Mouse (Mus musculus): ENCODE results near the gene Ccdc93. TPM values are rescaled to one million over a fixed set of nuclear protein-coding genes. Genes with fewer than 3 reads are reported as not detected.

Gene Ccdc93
- total and polyA plus RNA-seq, 3 experiments = 4.8 to 15.1 (median 14.0) TPM

GRCm38 (mm10) chr1:121510420-121511140, 79.7 kb downstream of the Ccdc93 start:
- Histone ChIP-seq H3K27me3 (ENCODE audit: control insufficient read depth, insufficient read depth, low read length) (no peaks in the 10 kb centered on the region), H3K9ac (ENCODE audit: low read depth, low read length) (no peak overlapping the region), H3K36me3 (ENCODE audit: control insufficient read depth, insufficient read depth, low read length) (no peaks in the 10 kb centered on the region), H3K79me2 (replicated peaks; ENCODE audit: control insufficient read depth, insufficient read depth, low read length) (no peaks in the 10 kb centered on the region), H3K4me3 (no peak overlapping the region), H3K4me1 (ENCODE audit: control insufficient read depth, insufficient read depth, low read length) (no peaks in the 10 kb centered on the region), H3K27ac (no peak overlapping the region)
- 80% methylated on average over 19 of the region's 19 CpGs for WGBS
- no peak for DNase-seq
- intact Hi-C loops (cut with DNase I) = no loop called here
- TF ChIP-seq EP300 (IDR thresholded peaks at IDR 0.05; ENCODE audit: insufficient read depth, low read depth, low read length) (no peak), CTCF (IDR thresholded peaks at IDR 0.05) (no peak), POLR2A (IDR thresholded peaks at IDR 0.05; ENCODE audit: insufficient read depth, low read depth, low read length) (no peak)

GRCm38 (mm10) chr1:121511186-121511585, 80.3 kb downstream of the Ccdc93 start:
- intact Hi-C loops (cut with DNase I) = no loop called here

GRCm38 (mm10) chr1:121511966-121512365, 81.1 kb downstream of the Ccdc93 start:
- WGBS = 90% methylated on average over 2 of the region's 2 CpGs
- TF ChIP-seq CTCF (IDR thresholded peaks at IDR 0.05) (no peak), POLR2A (IDR thresholded peaks at IDR 0.05; ENCODE audit: insufficient read depth, low read depth, low read length) (no peak), EP300 (IDR thresholded peaks at IDR 0.05; ENCODE audit: insufficient read depth, low read depth, low read length) (no peak)
- H3K79me2 ChIP-seq (replicated peaks; ENCODE audit: control insufficient read depth, insufficient read depth, low read length) = no peaks in the 10 kb centered on the region

More at GRCm38 (mm10) chr1:121511186-121511585, 80.3 kb downstream of the Ccdc93 start:
- Histone ChIP-seq H3K36me3 (ENCODE audit: control insufficient read depth, insufficient read depth, low read length) (no peaks in the 10 kb centered on the region), H3K4me1 (ENCODE audit: control insufficient read depth, insufficient read depth, low read length) (no peaks in the 10 kb centered on the region), H3K27ac (no peak overlapping the region), H3K27me3 (ENCODE audit: control insufficient read depth, insufficient read depth, low read length) (no peaks in the 10 kb centered on the region), H3K9ac (ENCODE audit: low read depth, low read length) (no peak overlapping the region), H3K79me2 (replicated peaks; ENCODE audit: control insufficient read depth, insufficient read depth, low read length) (no peaks in the 10 kb centered on the region), H3K4me3 (no peak overlapping the region)
- 24% methylated on average over 2 of the region's 2 CpGs for WGBS
- no peak for DNase-seq
- TF ChIP-seq CTCF (IDR thresholded peaks at IDR 0.05) = no peak
- TF ChIP-seq POLR2A (IDR thresholded peaks at IDR 0.05; ENCODE audit: insufficient read depth, low read depth, low read length) = no peak
- TF ChIP-seq EP300 (IDR thresholded peaks at IDR 0.05; ENCODE audit: insufficient read depth, low read depth, low read length) = no peak

GRCm38 (mm10) chr1:121518609-121519008, 87.8 kb downstream of the Ccdc93 start:
- TF ChIP-seq EP300 (IDR thresholded peaks at IDR 0.05; ENCODE audit: insufficient read depth, low read depth, low read length) = no peak
- no peak for TF ChIP-seq POLR2A (IDR thresholded peaks at IDR 0.05; ENCODE audit: insufficient read depth, low read depth, low read length)
- TF ChIP-seq CTCF (IDR thresholded peaks at IDR 0.05) = no peak
- H3K27ac ChIP-seq = no peak overlapping the region
- 63% methylated on average over 1 of the region's 1 CpGs for WGBS
- H3K79me2 ChIP-seq (replicated peaks; ENCODE audit: control insufficient read depth, insufficient read depth, low read length) = no peaks in the 10 kb centered on the region
- H3K36me3 ChIP-seq (ENCODE audit: control insufficient read depth, insufficient read depth, low read length) = no peaks in the 10 kb centered on the region
- no peak for DNase-seq
- no peaks in the 10 kb centered on the region for H3K27me3 ChIP-seq (ENCODE audit: control insufficient read depth, insufficient read depth, low read length)
- H3K4me1 ChIP-seq (ENCODE audit: control insufficient read depth, insufficient read depth, low read length) = no peaks in the 10 kb centered on the region
- H3K4me3 ChIP-seq = no peak overlapping the region
- intact Hi-C loops (cut with DNase I) = no loop called here
- no peak overlapping the region for H3K9ac ChIP-seq (ENCODE audit: low read depth, low read length)

More at GRCm38 (mm10) chr1:121511966-121512365, 81.1 kb downstream of the Ccdc93 start:
- intact Hi-C loops (cut with DNase I) = no loop called here
- H3K27ac ChIP-seq = no peak overlapping the region
- H3K27me3 ChIP-seq (ENCODE audit: control insufficient read depth, insufficient read depth, low read length) = no peaks in the 10 kb centered on the region
- H3K4me3 ChIP-seq = no peak overlapping the region
- no peaks in the 10 kb centered on the region for H3K4me1 ChIP-seq (ENCODE audit: control insufficient read depth, insufficient read depth, low read length)
- no peak for DNase-seq
- H3K36me3 ChIP-seq (ENCODE audit: control insufficient read depth, insufficient read depth, low read length) = no peaks in the 10 kb centered on the region
- no peak overlapping the region for H3K9ac ChIP-seq (ENCODE audit: low read depth, low read length)

- Histone ChIP-seq H3K4me1 (ENCODE audit: control insufficient read depth, insufficient read depth, low read length) (no peaks in the 10 kb centered on the region), H3K4me3 (no peak overlapping the region), H3K9ac (ENCODE audit: low read depth, low read length) (no peak overlapping the region), H3K36me3 (ENCODE audit: control insufficient read depth, insufficient read depth, low read length) (no peaks in the 10 kb centered on the region), H3K27ac (no peak overlapping the region), H3K27me3 (ENCODE audit: control insufficient read depth, insufficient read depth, low read length) (peaks cover 5% of the 10 kb centered on the region), H3K79me2 (replicated peaks; ENCODE audit: control insufficient read depth, insufficient read depth, low read length) (no peaks in the 10 kb centered on the region)
- DNase-seq = no peak
- 44% methylated on average over 17 of the region's 17 CpGs for WGBS
- no peak for TF ChIP-seq POLR2A (IDR thresholded peaks at IDR 0.05; ENCODE audit: insufficient read depth, low read depth, low read length)
- no peak for TF ChIP-seq CTCF (IDR thresholded peaks at IDR 0.05)
- no peak for TF ChIP-seq EP300 (IDR thresholded peaks at IDR 0.05; ENCODE audit: insufficient read depth, low read depth, low read length)
- intact Hi-C loops (cut with DNase I) = no loop called here
Observed at GRCm38 (mm10) chr1:121527061-121527460, 96.2 kb downstream of the Ccdc93 start.

GRCm38 (mm10) chr1:121527600-121528398, 97.0 kb downstream of the Ccdc93 start:
- WGBS = 13% methylated on average over 55 of the region's 55 CpGs
- Histone ChIP-seq H3K4me3 (no peak overlapping the region), H3K79me2 (replicated peaks; ENCODE audit: control insufficient read depth, insufficient read depth, low read length) (no peaks in the 10 kb centered on the region), H3K27ac (no peak overlapping the region), H3K36me3 (ENCODE audit: control insufficient read depth, insufficient read depth, low read length) (no peaks in the 10 kb centered on the region), H3K4me1 (ENCODE audit: control insufficient read depth, insufficient read depth, low read length) (no peaks in the 10 kb centered on the region), H3K27me3 (ENCODE audit: control insufficient read depth, insufficient read depth, low read length) (peaks cover 5% of the 10 kb centered on the region), H3K9ac (ENCODE audit: low read depth, low read length) (no peak overlapping the region)
- intact Hi-C loops (cut with DNase I) = no loop called here
- no peak for DNase-seq
- no peak for TF ChIP-seq POLR2A (IDR thresholded peaks at IDR 0.05; ENCODE audit: insufficient read depth, low read depth, low read length)
